Mouse (Mus musculus) heart, adult 2 months (tissue): ENCODE results near the gene Btn2a2. TPM values are rescaled to one million over a fixed set of nuclear protein-coding genes. Genes with fewer than 3 reads are reported as not detected.

Source experiments
- DNase-seq, 2 experiments: peaks; one replicate each; pipeline ENCODE4 v3.0.0; 2021
- H3K27ac ChIP-seq: fragments of 200-600 bp; 2 replicates; pipeline ENCODE4 v1.8.1; 2022
- H3K27me3 ChIP-seq: fragments of 200-500 bp; 2 replicates; pipeline ENCODE4 v1.6.1; 2012; ENCODE audit warnings: mild to moderate bottlenecking, low read length, inconsistent platforms, mixed read lengths; ENCODE audit not compliant: control insufficient read depth, insufficient read depth
- H3K36me3 ChIP-seq: fragments of 200-500 bp; 2 replicates; pipeline ENCODE4 v1.6.1; 2012; ENCODE audit warnings: low read length, inconsistent platforms; ENCODE audit not compliant: control insufficient read depth, insufficient read depth
- H3K4me1 ChIP-seq: fragments of 200-500 bp; 2 replicates; pipeline ENCODE4 v1.6.1; 2011; ENCODE audit warnings: low read length; ENCODE audit not compliant: control insufficient read depth, insufficient read depth
- H3K4me3 ChIP-seq: fragments of 200-600 bp; 2 replicates; pipeline ENCODE4 v1.8.1; 2022
- H3K79me2 ChIP-seq: fragments of 200-500 bp; replicated peaks from 2 replicates; pipeline ENCODE4 v1.6.1; 2012; ENCODE audit warnings: mild to moderate bottlenecking, inconsistent platforms, low read length, moderate library complexity, mixed read lengths; ENCODE audit not compliant: control insufficient read depth, insufficient read depth
- H3K9ac ChIP-seq: fragments of 200-500 bp; 2 replicates; pipeline ENCODE4 v1.6.1; 2012; ENCODE audit warnings: low read depth, mild to moderate bottlenecking, control low read depth, inconsistent platforms, low read length, mixed read lengths
- CTCF ChIP-seq: fragments of 200-600 bp; IDR thresholded peaks from 2 replicates; pipeline ENCODE4 v1.8.1; 2022; ENCODE audit warnings: antibody characterized with exemption, mild to moderate bottlenecking, moderate library complexity
- EP300 ChIP-seq: fragments of 200-500 bp; IDR thresholded peaks from 2 replicates; pipeline ENCODE4 v1.6.1; 2011; ENCODE audit warnings: low read depth, low read length, control low read depth; ENCODE audit not compliant: insufficient read depth
- POLR2A ChIP-seq: fragments of 200-500 bp; IDR thresholded peaks from 2 replicates; pipeline ENCODE4 v1.6.1; 2011; ENCODE audit warnings: mild to moderate bottlenecking, low read depth, low read length, control low read depth; ENCODE audit not compliant: insufficient read depth
- WGBS: fragments of 180-500 bp; shearing (Covaris S2); methylation state at CpG from one replicate; pipeline ENCODE4 v1.1.7; 2018; 5-methylcytosine and 5-hydroxymethylcytosine counted together
- intact Hi-C: fragments of 180-260 bp; cut with DNase I; formaldehyde crosslinking; loops from one replicate; pipeline ENCODE4 v1.15.1; 2025
- polyA plus RNA-seq: library from polyadenylated mRNA; depleted of rRNA; stranded (reverse); fragments of >200 nt; gene quantifications from 2 replicates; pipeline ENCODE4 v1.2.3, GENCODE M21; 2012
- total RNA-seq, 2 experiments: library from RNA; stranded (reverse); gene quantifications; 2 replicates each; pipeline ENCODE4 v1.2.3; 2021

Btn2a2 gene
- total and polyA plus RNA-seq, 3 experiments = not detected

- no peak for TF ChIP-seq CTCF
- peak; percentile 59; the same call in 1 of the 2 replicates for TF ChIP-seq EP300
- peak; percentile 60; the same call in 1 of the 2 replicates for TF ChIP-seq POLR2A
- peak; percentile 89 to 93 for DNase-seq
- Histone ChIP-seq H3K9ac (peak overlapping the region; percentile 93), H3K4me3 (peak overlapping the region; percentile 90), H3K27me3 (no peaks in the 10 kb centered on the region), H3K27ac (peak overlapping the region; percentile 90), H3K4me1 (no peaks in the 10 kb centered on the region; the same call in 1 of the 2 replicates), H3K79me2 (no peaks in the 10 kb centered on the region), H3K36me3 (no peaks in the 10 kb centered on the region; the same call in 1 of the 2 replicates)
- WGBS = under 1% methylated on average over 55 of the region's 55 CpGs
- intact Hi-C loops = loop anchor here (10.0 kb wide), 1 partner anchor 1591 kb away; no protein-coding TSS in a partner anchor
Measured at GRCm38 (mm10) chr13:23445561-23446320, 42.9 kb downstream of the Btn2a2 start.

DNA sequence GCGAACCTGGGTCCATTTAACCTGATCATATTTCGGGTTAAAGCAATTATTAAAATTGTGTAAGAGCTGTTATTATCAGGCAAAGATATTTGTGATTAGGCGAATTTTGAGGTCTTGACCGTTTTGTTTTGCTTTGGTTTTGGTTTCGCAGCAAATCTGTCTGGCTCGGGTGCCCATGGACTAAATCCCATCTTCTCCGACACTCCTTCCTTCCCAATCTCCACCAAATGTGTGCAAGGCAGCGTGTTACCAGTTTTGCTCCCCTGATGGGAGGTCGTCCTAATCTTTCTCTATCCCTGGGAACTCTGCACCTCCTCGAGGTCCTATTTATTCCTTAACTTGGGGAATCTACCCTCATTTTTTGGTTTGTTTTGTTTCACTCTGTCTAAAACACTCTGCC is 43.5 kb downstream of the Btn2a2 start:
- H3K27ac ChIP-seq = peak overlapping the region; percentile 90
- H3K79me2 ChIP-seq = no peaks in the 10 kb centered on the region
- TF ChIP-seq POLR2A = no peak
- TF ChIP-seq EP300 = no peak
- no peak for TF ChIP-seq CTCF
- H3K9ac ChIP-seq = peak overlapping the region; percentile 93
- no peak for DNase-seq
- intact Hi-C loops = loop anchor here (10.0 kb wide), 1 partner anchor 1590 kb away; no protein-coding TSS in a partner anchor
- H3K36me3 ChIP-seq = no peaks in the 10 kb centered on the region; the same call in 1 of the 2 replicates
- H3K4me3 ChIP-seq = peak overlapping the region; percentile 90
- no peaks in the 10 kb centered on the region; the same call in 1 of the 2 replicates for H3K4me1 ChIP-seq
- no peaks in the 10 kb centered on the region for H3K27me3 ChIP-seq
- WGBS = 6% methylated on average over 10 of the region's 10 CpGs

- intact Hi-C loops = loop anchor here (10.0 kb wide), 1 partner anchor 1590 kb away; no protein-coding TSS in a partner anchor
- no peak overlapping the region for H3K27ac ChIP-seq
- WGBS = 75% methylated on average over 5 of the region's 5 CpGs
- H3K27me3 ChIP-seq = no peaks in the 10 kb centered on the region
- H3K36me3 ChIP-seq = no peaks in the 10 kb centered on the region; the same call in 1 of the 2 replicates
- DNase-seq = no peak
- H3K79me2 ChIP-seq = no peaks in the 10 kb centered on the region
- TF ChIP-seq POLR2A = no peak
- no peak for TF ChIP-seq EP300
- no peak overlapping the region; the same call in 1 of the 2 replicates for H3K9ac ChIP-seq
- H3K4me3 ChIP-seq = no peak overlapping the region
- no peaks in the 10 kb centered on the region; the same call in 1 of the 2 replicates for H3K4me1 ChIP-seq
Measured at GRCm38 (mm10) chr13:23444451-23444850, 44.2 kb downstream of the Btn2a2 start.

GRCm38 (mm10) chr13:23439901-23440300 is 48.8 kb downstream of the Btn2a2 start:
- Histone ChIP-seq H3K9ac (no peak overlapping the region), H3K4me3 (no peak overlapping the region), H3K79me2 (no peaks in the 10 kb centered on the region), H3K4me1 (no peaks in the 10 kb centered on the region; the same call in none of the 2 replicates), H3K27me3 (no peaks in the 10 kb centered on the region), H3K27ac (no peak overlapping the region), H3K36me3 (no peaks in the 10 kb centered on the region)
- DNase-seq = no peak
- 76% methylated on average over 10 of the region's 10 CpGs for WGBS
- intact Hi-C loops = loop anchor here (5.0 to 10.0 kb wide), 3 partner anchors 1418 to 1585 kb away; partner anchors contain the start of gene Zfp184
- TF ChIP-seq EP300 = no peak
- TF ChIP-seq POLR2A = no peak
- no peak for TF ChIP-seq CTCF

GRCm38 (mm10) chr13:23438521-23438920 is 50.1 kb downstream of the Btn2a2 start:
- Histone ChIP-seq H3K9ac (no peak overlapping the region; the same call in 1 of the 2 replicates), H3K36me3 (no peaks in the 10 kb centered on the region), H3K27ac (peak overlapping the region; percentile 26; the same call in 1 of the 2 replicates), H3K4me1 (no peaks in the 10 kb centered on the region; the same call in 1 of the 2 replicates), H3K4me3 (peak overlapping the region; percentile 61), H3K27me3 (no peaks in the 10 kb centered on the region), H3K79me2 (no peaks in the 10 kb centered on the region)
- DNase-seq = peak in 1 of 2 experiments; percentile 43
- intact Hi-C loops = loop anchor here (5.0 to 10.0 kb wide), 2 partner anchors 1416 to 1494 kb away; partner anchors contain the start of gene Zfp184
- 2% methylated on average over 7 of the region's 7 CpGs for WGBS
- TF ChIP-seq EP300 (no peak), CTCF (no peak), POLR2A (no peak)

DNA sequence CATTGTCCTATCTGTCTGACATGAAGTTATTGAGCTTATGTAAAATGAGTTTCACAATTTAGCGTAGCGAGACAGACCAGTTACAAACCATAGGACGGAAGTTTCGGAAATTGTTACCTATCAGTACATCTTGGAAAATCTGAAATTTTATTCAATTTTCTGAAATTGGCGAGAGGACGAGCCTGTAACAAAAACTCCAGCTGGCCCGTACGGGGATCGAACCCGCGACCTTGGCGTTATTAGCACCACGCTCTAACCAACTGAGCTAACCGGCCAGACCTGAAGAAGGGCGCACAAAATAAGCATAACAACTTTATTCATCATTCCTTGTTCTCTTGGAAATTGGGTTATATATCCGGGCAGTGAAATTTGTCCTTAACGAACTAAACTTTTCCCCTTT is 50.7 kb downstream of the Btn2a2 start:
- TF ChIP-seq POLR2A (no peak), CTCF (no peak), EP300 (peak; percentile 71; the same call in 1 of the 2 replicates)
- H3K36me3 ChIP-seq = no peaks in the 10 kb centered on the region
- H3K9ac ChIP-seq = no peak overlapping the region; the same call in 1 of the 2 replicates
- DNase-seq = peak; percentile 87 to 90
- peak overlapping the region; percentile 60 for H3K27ac ChIP-seq
- H3K4me1 ChIP-seq = no peaks in the 10 kb centered on the region; the same call in 1 of the 2 replicates
- H3K4me3 ChIP-seq = peak overlapping the region; percentile 61
- WGBS = 0% methylated on average over 17 of the region's 17 CpGs
- H3K79me2 ChIP-seq = no peaks in the 10 kb centered on the region
- intact Hi-C loops = loop anchor here (5.0 to 10.0 kb wide), 2 partner anchors 1416 to 1493 kb away; partner anchors contain the start of gene Zfp184
- no peaks in the 10 kb centered on the region for H3K27me3 ChIP-seq
